Mouse (Mus musculus) G1E-ER4 (cell line): Measurements from ENCODE around the gene Olfr679. TPM values are rescaled to one million over a fixed set of nuclear protein-coding genes. Genes with fewer than 3 reads are reported as not detected.
"Not testable (repeated sequence)": the region's sequence is repeated elsewhere in the genome, so short reads cannot be mapped to it uniquely, and the experiment has no call there.

ENCODE experiments used
- GATA1 ChIP-seq: IDR thresholded peaks from one replicate; pipeline ENCODE4 v1.8.0; 2012; ENCODE audit warnings: low read length, inconsistent platforms
- polyA plus RNA-seq: library from polyadenylated mRNA; stranded (reverse); fragments of >175 nt; gene quantifications from 2 replicates; pipeline ENCODE4 v1.2.3, GENCODE M21; 2012

Olfr679 gene
- not detected in 2 replicates for polyA plus RNA-seq

DNA sequence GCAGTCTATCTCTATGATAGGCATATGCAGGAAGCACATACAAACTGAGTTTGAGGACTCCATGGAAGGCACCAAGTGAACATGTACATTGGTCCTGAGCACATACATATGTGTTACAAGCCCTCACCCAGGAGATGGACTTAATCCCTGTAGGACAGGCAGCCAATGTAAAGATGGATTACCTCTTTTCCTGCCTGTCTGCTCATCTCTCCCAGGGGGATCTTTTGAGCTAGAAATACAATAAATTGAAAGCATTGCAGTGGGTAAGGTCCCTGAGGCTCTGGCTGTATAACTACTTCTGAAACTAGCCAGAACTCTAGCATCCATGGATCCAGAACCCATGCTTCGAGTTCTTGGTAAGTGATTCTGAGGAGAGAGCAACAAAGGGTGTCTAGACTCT is at the start of gene Olfr679:
Gene Olfr679 (plus strand): TSS at position 301 of the 400 bp plus-strand sequence.
- no peak for TF ChIP-seq GATA1

DNA sequence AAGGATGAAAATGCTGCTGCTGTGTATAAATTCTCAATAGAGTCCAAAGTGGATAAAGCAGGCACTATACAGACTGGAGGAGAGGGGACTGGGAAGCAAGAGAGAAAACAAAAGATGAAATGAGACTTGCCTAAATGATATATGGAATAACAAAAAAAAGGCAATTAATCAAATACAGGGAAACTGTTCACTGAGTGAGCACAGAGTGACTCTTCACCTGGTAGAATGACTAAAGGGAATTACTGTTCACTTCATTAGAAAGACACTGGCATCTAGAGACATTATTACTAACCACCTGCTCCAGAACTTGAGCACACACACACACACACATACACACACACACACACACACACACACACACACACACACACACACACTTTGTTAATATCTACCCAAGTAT is 48.6 kb upstream of the Olfr679 start, which contains the start of gene Olfr676:
Gene Olfr676 (plus strand): TSS at position 301 of the 400 bp plus-strand sequence.
- TF ChIP-seq GATA1, result no peak

DNA sequence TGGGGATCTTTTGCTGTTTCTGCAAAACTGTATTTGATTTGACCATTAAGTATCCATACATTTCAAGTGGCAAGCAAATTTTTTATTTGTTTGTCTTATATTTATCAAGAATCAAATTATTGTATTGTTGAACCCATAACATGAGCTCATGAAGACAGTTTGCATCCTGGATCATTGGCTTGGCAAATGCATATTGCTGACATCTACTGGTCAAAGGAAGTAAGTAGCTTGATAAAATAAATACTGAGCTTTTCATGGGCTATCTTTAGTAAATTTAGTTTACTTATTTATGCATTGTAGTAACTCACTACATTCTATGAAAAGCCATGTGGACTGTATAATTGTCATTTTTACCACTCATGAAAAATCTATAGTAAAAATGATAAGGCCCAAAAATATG is 22.1 kb upstream of the Olfr679 start:
- no peak for TF ChIP-seq GATA1

DNA sequence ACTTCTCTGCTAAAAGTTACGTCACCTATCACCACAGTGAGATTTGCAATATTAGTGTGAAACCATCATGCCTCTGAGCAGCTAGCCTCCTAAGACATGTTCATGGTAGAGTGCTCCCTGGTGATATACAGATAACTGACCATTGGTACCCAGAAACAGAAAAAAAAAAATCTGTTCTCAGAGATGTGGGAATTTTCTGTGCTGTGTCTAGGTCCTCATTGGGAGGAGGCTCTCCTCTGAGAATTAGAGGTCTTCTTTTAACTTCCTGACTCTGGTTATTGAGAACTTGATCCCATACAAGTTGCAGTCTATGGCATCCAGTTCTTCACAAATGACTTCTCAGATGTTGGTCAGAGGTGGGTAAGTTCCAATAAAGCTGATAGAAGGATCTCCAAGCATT is 16.8 kb upstream of the Olfr679 start, which contains the start of gene Olfr678:
Gene Olfr678 (plus strand): TSS at position 301 of the 400 bp plus-strand sequence.
- TF ChIP-seq GATA1, result no peak

DNA sequence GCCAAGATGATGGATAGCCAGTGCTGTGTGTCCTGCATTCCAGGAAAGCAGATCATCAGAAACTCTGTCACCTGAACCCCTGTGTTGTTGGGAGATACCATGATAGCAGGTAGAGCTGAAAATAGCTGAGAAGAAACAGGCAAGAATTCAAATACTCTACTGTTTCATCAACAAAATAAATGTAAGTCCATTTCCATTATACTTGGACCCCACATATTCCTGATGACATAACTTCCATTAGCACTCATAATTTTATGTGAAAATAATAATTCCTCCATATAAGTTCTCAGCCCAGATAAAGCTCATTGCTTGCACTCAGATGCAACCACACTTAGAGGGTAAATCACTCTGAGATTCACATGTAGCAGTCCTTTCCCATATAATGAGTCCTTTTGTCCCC is 11.7 kb downstream of the Olfr679 start, which contains the start of gene Olfr680-ps1:
Gene Olfr680-ps1 (minus strand): TSS at position 101 of the 400 bp plus-strand sequence.
- TF ChIP-seq GATA1, result not testable (repeated sequence)

DNA sequence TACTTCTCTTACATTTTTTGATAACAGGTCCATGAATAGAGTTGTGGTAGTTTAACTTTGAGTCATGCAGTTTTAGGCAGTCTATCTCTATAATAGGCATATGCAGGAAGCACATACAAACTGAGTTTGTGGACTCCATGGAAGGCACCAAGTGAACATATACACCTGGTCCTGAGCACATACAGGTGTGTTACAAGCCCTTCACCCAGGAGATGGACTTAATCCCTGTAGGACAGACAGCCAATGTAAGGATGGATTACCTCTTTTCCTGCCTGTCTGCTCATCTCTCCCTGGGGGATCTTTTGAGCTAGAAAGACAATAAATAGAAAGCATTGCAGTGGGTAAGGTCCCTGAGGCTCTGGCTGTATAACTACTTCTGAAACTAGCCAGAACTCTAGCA is 35.5 kb downstream of the Olfr679 start, which contains the start of gene Olfr681:
Gene Olfr681 (plus strand): TSS at position 301 of the 400 bp plus-strand sequence.
- TF ChIP-seq GATA1, result no peak

Other genes starting within 250 kb of the Olfr679 start
- gene Usp17lb, start 238.6 kb upstream of the Olfr679 start, polyA plus RNA-seq, result not detected in 2 replicates
- not detected in 2 replicates for gene Usp17la, start 224.2 kb upstream of the Olfr679 start, polyA plus RNA-seq
- gene Olfr665, start 203.2 kb upstream of the Olfr679 start, polyA plus RNA-seq, result not detected in 2 replicates
- not detected in 2 replicates for gene Olfr666, start 185.3 kb upstream of the Olfr679 start, polyA plus RNA-seq
- gene Olfr667, start 159.7 kb upstream of the Olfr679 start, polyA plus RNA-seq, result not detected in 2 replicates
- gene Olfr668, start 153.1 kb upstream of the Olfr679 start, polyA plus RNA-seq, result not detected in 2 replicates
- not detected in 2 replicates for gene Olfr669, start 147.0 kb upstream of the Olfr679 start, polyA plus RNA-seq
- not detected in 2 replicates for gene Olfr670, start 118.6 kb upstream of the Olfr679 start, polyA plus RNA-seq
- not detected in 2 replicates for gene Olfr671, start 102.1 kb upstream of the Olfr679 start, polyA plus RNA-seq
- gene Olfr672, start 79.2 kb upstream of the Olfr679 start, polyA plus RNA-seq, result not detected in 2 replicates
- gene Olfr675, start 52.7 kb upstream of the Olfr679 start, polyA plus RNA-seq, result not detected in 2 replicates
- gene Olfr676, start 48.5 kb upstream of the Olfr679 start, polyA plus RNA-seq, result not detected in 2 replicates
- gene Olfr677, start 29.8 kb upstream of the Olfr679 start, polyA plus RNA-seq, result not detected in 2 replicates
- gene Olfr678, start 16.7 kb upstream of the Olfr679 start, polyA plus RNA-seq, result not detected in 2 replicates
- gene Olfr680-ps1, start 11.6 kb downstream of the Olfr679 start, polyA plus RNA-seq, result not detected in 2 replicates
- gene Olfr681, start 35.6 kb downstream of the Olfr679 start, polyA plus RNA-seq, result not detected in 2 replicates
- gene Olfr683, start 65.8 kb downstream of the Olfr679 start, polyA plus RNA-seq, result not detected in 2 replicates
- not detected in 2 replicates for gene Olfr684, start 82.4 kb downstream of the Olfr679 start, polyA plus RNA-seq
- gene Olfr685, start 104.8 kb downstream of the Olfr679 start, polyA plus RNA-seq, result not detected in 2 replicates
- not detected in 2 replicates for gene Olfr686, start 126.3 kb downstream of the Olfr679 start, polyA plus RNA-seq
- gene Olfr688, start 206.9 kb downstream of the Olfr679 start, polyA plus RNA-seq, result not detected in 2 replicates
- not detected in 2 replicates for gene Olfr689, start 230.0 kb downstream of the Olfr679 start, polyA plus RNA-seq